Mouse (Mus musculus): ENCODE measurements around the gene Cfap43.

The Cfap43 gene

GRCm38 (mm10) chr19:47885886-47886285, 33.2 kb downstream of the Cfap43 start:
- in situ Hi-C loops (cut with MboI, MseI), result no loop called here

DNA sequence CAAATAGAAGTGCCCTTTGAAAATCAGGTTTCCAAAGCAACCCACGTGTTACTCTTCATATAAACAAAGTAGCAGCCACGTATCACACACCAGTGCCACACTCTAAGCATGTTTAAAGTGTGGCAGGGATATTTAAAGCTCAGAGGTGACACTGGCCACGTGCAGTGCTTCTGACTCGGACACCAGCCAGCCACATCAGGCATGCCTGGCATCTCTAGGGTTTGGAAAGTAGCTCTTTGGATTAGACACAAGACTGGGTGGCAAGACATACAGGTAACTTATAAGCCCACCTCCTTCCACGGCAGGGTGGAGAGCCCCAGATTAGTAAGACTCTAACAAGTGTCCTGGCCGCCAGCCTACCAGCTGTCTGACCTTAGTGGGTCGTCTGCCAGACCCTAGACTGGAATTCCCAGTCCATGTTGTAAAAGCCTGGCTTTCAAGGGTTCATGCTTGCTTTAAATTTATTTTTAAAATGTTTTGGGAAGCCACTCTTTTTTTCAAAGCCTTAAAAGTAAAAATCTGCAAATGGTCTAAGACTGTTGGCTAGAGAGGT, 33.8 kb downstream of the Cfap43 start:
- in situ Hi-C loops (cut with MboI, MseI), result no loop called here

DNA sequence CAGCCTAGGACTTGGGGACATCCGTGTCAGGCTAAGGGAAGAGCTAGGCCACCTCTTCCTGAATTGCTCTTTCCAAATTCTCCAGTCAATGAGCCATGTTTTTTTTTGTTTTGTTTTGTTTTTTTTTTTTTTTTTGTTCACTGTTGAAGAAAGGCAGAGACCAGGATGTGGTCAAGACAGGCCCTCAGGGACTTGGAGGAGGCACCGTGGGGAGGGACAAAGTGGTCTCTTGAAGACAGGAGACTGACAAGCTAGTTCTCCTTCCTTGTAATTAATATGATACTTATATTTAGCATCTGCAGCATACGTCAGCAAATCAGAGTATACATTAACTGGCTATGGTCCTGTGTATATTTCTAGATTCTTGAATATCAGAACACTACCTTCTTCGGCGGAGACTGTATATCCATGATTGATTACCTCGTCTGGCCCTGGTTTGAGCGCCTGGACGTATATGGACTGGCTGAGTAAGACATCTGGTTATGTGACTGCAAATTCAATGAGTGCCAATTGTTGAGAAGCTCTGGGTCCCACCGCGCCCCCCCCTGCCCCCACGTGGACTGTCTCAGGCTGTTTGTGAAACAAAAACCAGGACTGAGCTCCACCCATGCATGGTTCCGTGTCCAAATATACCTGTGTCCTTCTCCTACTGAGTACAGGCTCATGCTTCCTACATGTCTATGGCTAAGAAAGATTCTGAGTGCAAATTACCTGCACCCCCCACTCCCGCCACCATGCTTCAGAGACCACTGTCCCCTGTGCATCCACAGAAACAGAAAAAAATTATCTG, 34.6 kb downstream of the Cfap43 start:
- in situ Hi-C loops (cut with MboI, MseI), result loop anchor here (5.0 kb wide), 1 partner anchor 48 kb away; no protein-coding TSS in a partner anchor

GRCm38 (mm10) chr19:47882882-47883254, 36.2 kb downstream of the Cfap43 start:
- in situ Hi-C loops (cut with MboI, MseI), result loop anchor here (5.0 kb wide), 1 partner anchor 49 kb away; no protein-coding TSS in a partner anchor

GRCm38 (mm10) chr19:47882151-47882881, 36.8 kb downstream of the Cfap43 start:
- in situ Hi-C loops (cut with MboI, MseI), result loop anchor here (5.0 kb wide), 1 partner anchor 50 kb away; no protein-coding TSS in a partner anchor

GRCm38 (mm10) chr19:47881538-47881937, 37.5 kb downstream of the Cfap43 start:
- in situ Hi-C loops (cut with MboI, MseI), result loop anchor here (5.0 kb wide), 1 partner anchor 51 kb away; no protein-coding TSS in a partner anchor

- in situ Hi-C loops (cut with MboI, MseI), result no loop called here
Measured at GRCm38 (mm10) chr19:47876252-47876651, 42.8 kb downstream of the Cfap43 start.

DNA sequence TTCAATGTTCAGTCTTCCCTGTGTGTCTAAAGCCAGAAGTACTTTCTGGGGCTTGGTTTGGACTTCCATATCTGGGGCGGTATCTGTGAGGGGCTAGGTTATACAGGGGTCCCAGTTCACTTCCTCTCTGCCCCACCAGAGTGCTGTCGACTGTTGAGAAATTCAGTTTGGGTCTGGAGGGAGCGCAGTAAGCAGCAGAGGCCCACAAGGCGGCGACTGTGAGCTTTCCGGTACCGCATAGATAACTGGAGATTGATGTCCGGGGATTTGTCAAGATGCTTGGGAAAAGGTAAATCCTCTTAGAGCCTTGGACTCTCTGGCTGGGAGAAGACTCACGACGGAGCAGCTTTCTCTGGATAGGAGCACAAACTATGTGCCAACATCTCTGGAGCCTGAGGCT, 47.6 kb downstream of the Cfap43 start:
- in situ Hi-C loops (cut with MboI, MseI), result no loop called here

GRCm38 (mm10) chr19:47870102-47870666, 48.9 kb downstream of the Cfap43 start:
- in situ Hi-C loops (cut with MboI, MseI), result no loop called here

- in situ Hi-C loops (cut with MboI, MseI), result no loop called here
Measured at GRCm38 (mm10) chr19:47869516-47869915, 49.6 kb downstream of the Cfap43 start.

DNA sequence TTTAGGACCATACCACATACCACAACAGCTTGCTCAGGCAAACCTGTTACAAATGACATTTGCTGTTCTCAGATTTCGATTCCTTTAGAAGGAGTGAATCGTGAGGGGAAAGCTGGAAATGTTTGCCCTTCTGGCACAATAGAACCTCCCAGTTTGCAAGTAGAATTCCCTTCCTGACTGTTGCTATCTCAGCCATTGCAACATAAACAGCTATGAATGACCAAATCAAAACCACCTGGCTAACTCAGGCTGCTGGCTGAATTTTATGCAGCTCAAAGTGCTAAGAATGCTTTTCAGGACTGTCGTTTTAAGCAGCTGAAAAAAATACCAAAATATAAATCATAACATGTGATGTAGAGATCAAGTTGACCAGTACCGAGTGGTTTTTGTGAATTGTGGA, 50.1 kb downstream of the Cfap43 start:
- in situ Hi-C loops (cut with MboI, MseI), result no loop called here

GRCm38 (mm10) chr19:47867628-47868175, 51.4 kb downstream of the Cfap43 start:
- in situ Hi-C loops (cut with MboI, MseI), result no loop called here

DNA sequence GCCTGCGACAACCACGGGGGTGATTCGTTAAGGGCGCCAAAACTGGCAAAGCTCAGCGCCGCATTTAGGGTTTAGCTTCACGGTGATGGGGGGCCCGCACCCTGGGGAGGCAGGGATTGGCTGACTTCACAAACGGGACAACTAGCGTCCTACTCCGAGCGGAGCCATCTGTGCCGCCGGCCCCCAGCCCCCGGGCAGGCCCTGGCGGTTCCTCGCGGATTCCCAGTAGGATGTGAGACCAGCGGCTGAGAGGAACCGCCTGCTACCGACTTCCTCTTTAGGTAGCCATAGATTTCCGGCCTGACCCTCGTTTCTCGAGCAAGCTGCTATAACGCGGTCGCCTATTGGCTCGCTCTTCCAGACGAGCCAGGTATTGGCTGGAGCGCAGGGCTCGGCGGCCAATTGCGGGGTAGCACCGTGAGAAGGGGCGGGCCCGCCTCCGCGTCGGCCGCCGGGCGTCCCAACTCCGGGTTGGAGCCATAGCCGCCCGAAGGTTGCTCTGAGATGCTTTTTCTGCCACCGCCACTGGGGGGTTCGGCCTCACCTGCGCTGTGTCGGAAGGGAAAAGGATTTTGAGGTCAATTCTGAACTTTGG, 53.6 kb downstream of the Cfap43 start, which contains the start of gene Gsto2:
Gsto2 (plus strand) TSS at position 182 of the 595 bp plus-strand sequence.
- in situ Hi-C loops (cut with MboI, MseI), result no loop called here

DNA sequence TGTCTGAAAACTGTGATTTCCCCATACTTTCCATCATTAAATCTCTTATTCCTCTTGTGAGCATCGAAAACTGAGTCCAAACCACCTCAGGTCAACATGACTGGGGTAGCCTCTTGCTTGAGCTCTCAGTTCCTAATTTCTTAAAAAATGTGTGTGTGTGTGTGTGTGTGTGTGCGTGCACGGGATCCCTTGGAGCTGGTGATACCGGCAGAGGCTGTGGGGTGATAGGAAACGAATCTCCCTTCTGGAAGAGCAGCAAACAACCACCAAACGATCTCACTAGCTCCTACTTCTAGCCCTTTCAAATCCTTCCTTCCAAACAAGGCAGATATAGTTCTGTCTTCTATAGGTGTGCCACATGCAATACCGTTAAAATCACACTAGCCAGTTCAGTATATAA, 54.4 kb downstream of the Cfap43 start:
- in situ Hi-C loops (cut with MboI, MseI), result no loop called here

DNA sequence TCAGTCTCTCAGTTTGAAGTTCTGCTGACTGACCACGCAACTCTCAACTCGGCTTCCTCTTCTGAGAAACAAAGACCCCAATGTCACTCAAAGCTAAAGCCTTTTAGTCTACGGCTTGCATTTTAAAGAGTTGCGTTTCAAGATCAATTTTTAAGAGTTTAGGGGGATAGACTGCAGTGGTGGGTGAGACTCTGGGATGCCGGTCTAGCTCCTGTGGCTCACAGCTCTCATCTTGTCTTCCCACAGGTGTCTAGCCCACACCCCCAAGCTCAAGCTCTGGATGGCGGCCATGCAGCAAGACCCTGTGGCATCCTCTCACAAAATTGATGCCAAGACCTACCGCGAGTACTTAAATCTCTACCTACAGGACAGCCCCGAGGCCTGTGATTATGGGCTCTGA, 55.0 kb downstream of the Cfap43 start:
- in situ Hi-C loops (cut with MboI, MseI), result no loop called here

DNA sequence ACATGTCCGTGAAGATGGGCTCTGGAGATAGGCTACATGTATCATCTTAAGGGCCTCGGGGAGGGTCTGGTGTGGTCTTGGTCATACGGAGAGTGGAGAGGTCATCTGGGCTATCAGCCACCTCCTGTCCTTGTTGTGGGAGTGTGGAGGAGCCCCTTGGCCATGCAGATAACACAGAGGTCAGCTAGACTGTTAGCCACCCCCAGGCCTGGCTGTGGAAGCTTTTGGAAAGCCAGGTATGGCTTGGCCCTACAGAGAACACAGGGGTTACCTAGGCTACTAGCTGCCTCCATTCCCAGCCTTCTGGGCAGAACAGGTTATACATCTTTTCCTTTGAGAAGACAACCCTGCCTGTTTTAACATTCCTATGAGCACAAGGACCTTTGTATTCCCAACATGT, 56.5 kb downstream of the Cfap43 start:
- in situ Hi-C loops (cut with MboI, MseI), result no loop called here

DNA sequence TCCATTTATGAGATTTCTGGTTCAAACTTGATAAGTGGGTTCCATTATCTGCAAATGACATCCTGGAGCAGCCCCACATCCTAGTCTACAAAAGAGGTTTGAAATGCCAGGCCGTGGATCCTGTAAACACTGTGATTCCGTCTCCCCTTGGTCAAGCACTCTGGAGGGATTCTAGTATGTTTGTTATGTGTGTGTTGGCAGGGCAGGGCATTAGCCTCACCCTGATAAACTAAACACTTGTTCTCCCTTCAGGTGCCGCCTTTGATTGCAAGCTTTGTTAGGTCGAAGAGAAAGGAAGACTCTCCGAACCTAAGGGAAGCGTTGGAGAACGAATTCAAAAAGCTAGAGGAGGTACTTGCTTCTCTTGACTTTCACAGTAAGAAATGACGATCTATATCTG, 59.9 kb downstream of the Cfap43 start:
- in situ Hi-C loops (cut with MboI, MseI), result no loop called here

- in situ Hi-C loops (cut with MboI, MseI), result no loop called here
Measured at GRCm38 (mm10) chr19:47857957-47858942, 60.8 kb downstream of the Cfap43 start.

GRCm38 (mm10) chr19:47854796-47855783, 64.0 kb downstream of the Cfap43 start, which contains the start of gene Gsto1:
Gene Gsto1 (plus strand): TSS chr19:47854970.
- in situ Hi-C loops (cut with MboI, MseI), result no loop called here

Data from regulatory T cell (primary cell).